ENCODE assay signal across 18 mouse cellular contexts in the genomic region with DNA sequence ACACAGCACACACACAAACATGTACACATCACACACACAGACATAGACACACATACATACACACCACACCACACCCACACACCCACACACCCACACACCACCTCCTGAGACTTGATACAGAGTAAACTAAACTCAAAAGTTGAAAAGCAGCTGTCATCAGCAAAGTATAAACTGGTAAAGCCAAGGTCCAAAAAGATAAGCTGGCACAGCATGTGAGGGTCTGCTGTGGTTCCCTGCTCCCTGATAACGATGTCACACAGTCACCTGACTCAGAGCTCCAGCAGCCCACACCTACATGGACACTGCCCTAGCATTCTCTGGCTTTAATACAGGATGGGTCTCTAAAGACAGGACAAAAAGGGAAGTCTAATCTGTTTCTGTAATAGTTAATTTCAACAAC.
DNase-seq lines count a peak whose midpoint lies in the region; ATAC-seq lines count a peak whose summit lies in the region.
"Had no signal": no experiment of that assay in that cellular context is flagged by ENCODE, and none has a peak within 500 bp of the region (broad histone marks: within the 10 kb centered on the region; RNA-seq: fewer than 3 reads in every experiment).

No protein-coding gene starts in this region.

- DNase-seq in heart, postnatal 4 days = no peak
- DNase-seq in limb, embryonic 11.5 days (ENCODE audit: low spot score) = no peak
- DNase-seq in ovary, postnatal 36 days (ENCODE audit: low spot score) = no peak
- DNase-seq: cerebellum, adult 11 months; heart, adult 11 months; heart, postnatal 36 days; lung, postnatal 4 days; spleen, adult 18-20 months had no signal

- H3K4me3 ChIP-seq in heart, embryonic 16.5 days (ENCODE audit: low read length) = no peak overlapping the region
- H3K4me3 ChIP-seq in limb, embryonic 11.5 days (ENCODE audit: low read depth, low read length) = no peak overlapping the region
- peak overlapping the region; percentile 36 for H3K4me3 ChIP-seq in megakaryocyte, embryonic 14.5 days (replicated peaks)
- H3K4me3 ChIP-seq: embryonic facial prominence, embryonic 13.5 days; forebrain, embryonic 12.5 days; left cerebral cortex, adult 2 months had no signal

- no peak overlapping the region for H3K9ac ChIP-seq in heart, embryonic 16.5 days (ENCODE audit: low read length)
- H3K9ac ChIP-seq in limb, embryonic 11.5 days (ENCODE audit: low read length) = no peak overlapping the region
- H3K9ac ChIP-seq: forebrain, embryonic 12.5 days had no signal

- H3K9me3 ChIP-seq in heart, embryonic 16.5 days (replicated peaks; ENCODE audit: control insufficient read depth, low read length) = no peaks in the 10 kb centered on the region
- no peaks in the 10 kb centered on the region for H3K9me3 ChIP-seq in limb, embryonic 11.5 days (ENCODE audit: control insufficient read depth, low read length)
- peaks cover 7% of the 10 kb centered on the region for H3K9me3 ChIP-seq in megakaryocyte, embryonic 14.5 days
- H3K9me3 ChIP-seq: embryonic facial prominence, embryonic 13.5 days; forebrain, embryonic 12.5 days had no signal

- 17% methylated on average over 1 of the region's 1 CpGs for WGBS in heart, embryonic 16.5 days
- WGBS in limb, embryonic 11.5 days = 49% methylated on average over 1 of the region's 1 CpGs

- H3K4me2 ChIP-seq in heart, embryonic 16.5 days (ENCODE audit: low read depth, low read length) = no peak overlapping the region
- no peak overlapping the region for H3K4me2 ChIP-seq in limb, embryonic 11.5 days (ENCODE audit: low read depth, severe bottlenecking)
- H3K4me2 ChIP-seq: embryonic facial prominence, embryonic 13.5 days; forebrain, embryonic 12.5 days had no signal

- H3K4me1 ChIP-seq in heart, embryonic 16.5 days (ENCODE audit: control insufficient read depth, insufficient read depth, low read length) = peaks cover 14% of the 10 kb centered on the region
- H3K4me1 ChIP-seq in limb, embryonic 11.5 days (ENCODE audit: control insufficient read depth, insufficient read depth, low read length) = peaks cover 29% of the 10 kb centered on the region
- peaks cover 4% of the 10 kb centered on the region; the same call in 1 of the 2 replicates for H3K4me1 ChIP-seq in megakaryocyte, embryonic 14.5 days

- no peak overlapping the region for H3K27ac ChIP-seq in heart, embryonic 16.5 days (ENCODE audit: low read length)
- 0 out of 2 replicates have a peak overlapping the region, but pooled peaks have one; percentile 18 for H3K27ac ChIP-seq in limb, embryonic 11.5 days (replicated peaks; ENCODE audit: low read depth, low read length)
- H3K27ac ChIP-seq: embryonic facial prominence, embryonic 13.5 days; forebrain, embryonic 12.5 days; hindbrain, postnatal 0 days; kidney, postnatal 0 days; left cerebral cortex, adult 2 months had no signal

- H3K27me3 ChIP-seq in heart, embryonic 16.5 days (ENCODE audit: control insufficient read depth, insufficient read depth, low read length) = peaks cover 7% of the 10 kb centered on the region
- no peaks in the 10 kb centered on the region for H3K27me3 ChIP-seq in limb, embryonic 11.5 days (ENCODE audit: control insufficient read depth, insufficient read depth, low read length)
- H3K27me3 ChIP-seq in megakaryocyte, embryonic 14.5 days (replicated peaks) = peaks cover 4% of the 10 kb centered on the region

- peak; percentile 67 for ATAC-seq in heart, embryonic 16.5 days (replicated peaks; ENCODE audit: extremely low read depth, insufficient read depth, low FRiP score)
- ATAC-seq in common myeloid progenitor, adult 5-6 weeks (replicated peaks; ENCODE audit: low read depth, poor library complexity, severe bottlenecking) = peak; percentile 45
- 0 out of 2 replicates have a peak, but pooled peaks have one; percentile 26 for ATAC-seq in limb, embryonic 11.5 days (ENCODE audit: insufficient number of reproducible peaks, low FRiP score, low TSS enrichment, low read depth)
- ATAC-seq in CD4-positive, CD25-positive, alpha-beta regulatory T cell, adult 4 months = no peak
- no peak for ATAC-seq in activated CD4-positive, CD25-positive, alpha-beta regulatory T cell, adult 4 months
- ATAC-seq: hindbrain, postnatal 0 days had no signal

- no peaks in the 10 kb centered on the region for H3K36me3 ChIP-seq in heart, embryonic 16.5 days (ENCODE audit: control insufficient read depth, insufficient read depth)
- no peaks in the 10 kb centered on the region for H3K36me3 ChIP-seq in limb, embryonic 11.5 days (ENCODE audit: control insufficient read depth, insufficient read depth, low read length)
- H3K36me3 ChIP-seq in megakaryocyte, embryonic 14.5 days (replicated peaks; ENCODE audit: low read length) = no peaks in the 10 kb centered on the region
- H3K36me3 ChIP-seq: embryonic facial prominence, embryonic 13.5 days; forebrain, embryonic 12.5 days had no signal

Comparison
In these comparisons a context has a peak if more than half of its experiments do, and no peak if none do; other contexts are left out.
1. ATAC-seq: peak in heart, embryonic 16.5 days (single experiment), common myeloid progenitor, adult 5-6 weeks (single experiment) and limb, embryonic 11.5 days (single experiment); none in CD4-positive, CD25-positive, alpha-beta regulatory T cell, adult 4 months (single experiment) and activated CD4-positive, CD25-positive, alpha-beta regulatory T cell, adult 4 months (single experiment).